Mouse (Mus musculus) heart, postnatal 0 days (tissue): ENCODE results near the gene Olfr1507. TPM values are rescaled to one million over a fixed set of nuclear protein-coding genes. Genes with fewer than 3 reads are reported as not detected.

ENCODE experiments used
- ATAC-seq: fragments of 200-750 bp; cut with Nextera tagmentation; 2 replicates; pipeline ENCODE4 v1.8.0; 2017; ENCODE audit warnings: low read depth, moderate number of reproducible peaks, moderate library complexity; ENCODE audit not compliant: insufficient read depth
- DNase-seq: peaks from one replicate; pipeline ENCODE4 v3.0.0-alpha.2; 2016; ENCODE audit warnings: low spot score
- H3K27ac ChIP-seq: fragments of 300-500 bp; sonication (generic); 2 replicates; pipeline ENCODE4 v1.5.1; 2014; ENCODE audit warnings: low read depth, mild to moderate bottlenecking
- H3K27me3 ChIP-seq: fragments of 300-500 bp; sonication (generic); 2 replicates; pipeline ENCODE4 v1.6.1; 2014; ENCODE audit warnings: low read length, mixed read lengths; ENCODE audit not compliant: control insufficient read depth, insufficient read depth
- H3K36me3 ChIP-seq: fragments of 300-500 bp; sonication (generic); replicated peaks from 2 replicates; pipeline ENCODE4 v1.6.1; 2014; ENCODE audit warnings: low read length, mixed read lengths; ENCODE audit not compliant: control insufficient read depth, insufficient read depth
- H3K4me1 ChIP-seq: fragments of 300-500 bp; sonication (generic); 2 replicates; pipeline ENCODE4 v1.6.1; 2014; ENCODE audit warnings: antibody characterized with exemption; ENCODE audit not compliant: control insufficient read depth, insufficient read depth
- H3K4me2 ChIP-seq: fragments of 300-500 bp; sonication (generic); 2 replicates; pipeline ENCODE4 v1.6.1; 2014; ENCODE audit warnings: low read depth, mild to moderate bottlenecking, low read length, moderate library complexity
- H3K4me3 ChIP-seq: fragments of 300-500 bp; sonication (generic); 2 replicates; pipeline ENCODE4 v1.5.1; 2014; ENCODE audit warnings: low read depth, low read length
- H3K9ac ChIP-seq: fragments of 300-500 bp; sonication (generic); replicated peaks from 2 replicates; pipeline ENCODE4 v1.6.1; 2014; ENCODE audit warnings: low read depth, low read length, mixed read lengths
- H3K9me3 ChIP-seq: fragments of 300-500 bp; sonication (generic); replicated peaks from 2 replicates; pipeline ENCODE4 v1.6.1; 2016; ENCODE audit warnings: low read length; ENCODE audit not compliant: control insufficient read depth
- CTCF ChIP-seq: IDR thresholded peaks from 2 replicates; pipeline ENCODE4 v1.5.1; 2016; ENCODE audit warnings: antibody characterized with exemption, control low read depth, low read depth
- EP300 ChIP-seq: IDR thresholded peaks from 2 replicates; pipeline ENCODE4 v1.6.1; 2016; ENCODE audit warnings: antibody characterized with exemption, low read depth
- WGBS: fragments of 180-500 bp; shearing (Covaris S2); extraction: QIAGEN DNeasy Blood & Tissue Kit; methylation state at CpG from one replicate; pipeline ENCODE4 v1.1.7; 2014; 5-methylcytosine and 5-hydroxymethylcytosine counted together
- polyA plus RNA-seq: library from polyadenylated mRNA; unstranded; fragments of >200 nt; fragmentation: Nextera tagmentation; extraction: Ambion mirVana; gene quantifications from 2 replicates; pipeline ENCODE4 v1.2.1, GENCODE M21; 2015
- total RNA-seq: library from RNA; depleted of rRNA; stranded (reverse); fragments of >200 nt; gene quantifications from 2 replicates; pipeline ENCODE4 v1.2.3, GENCODE M21; 2014; ENCODE audit warnings: low replicate concordance; rRNA removed

The Olfr1507 gene
- total and polyA plus RNA-seq, 2 experiments from 2014 or later: not detected

DNA sequence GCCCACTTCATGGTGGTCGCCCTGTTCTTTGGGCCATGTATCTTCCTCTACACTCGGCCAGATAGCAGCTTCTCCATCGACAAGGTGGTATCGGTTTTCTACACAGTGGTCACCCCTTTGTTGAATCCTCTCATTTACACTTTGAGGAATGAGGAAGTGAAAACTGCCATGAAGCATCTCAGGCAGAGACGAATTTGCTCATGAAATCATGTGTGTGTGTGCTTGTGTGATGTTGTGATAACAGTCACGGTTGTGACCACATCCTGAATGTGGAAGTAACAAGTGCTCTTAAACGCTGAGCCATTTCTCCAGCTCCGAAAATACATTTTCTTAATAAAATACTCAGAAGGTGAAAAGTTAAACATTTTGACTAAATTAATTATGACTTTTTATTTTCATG lies 44.4 kb downstream of the Olfr1507 start:
- WGBS: 72% methylated on average over 8 of the region's 8 CpGs
- no peaks in the 10 kb centered on the region for H3K4me1 ChIP-seq
- ATAC-seq: no peak
- no peak overlapping the region for H3K4me3 ChIP-seq
- TF ChIP-seq CTCF: no peak
- TF ChIP-seq EP300: no peak
- H3K4me2 ChIP-seq: no peak overlapping the region
- no peaks in the 10 kb centered on the region; the same call in 1 of the 2 replicates for H3K9me3 ChIP-seq
- H3K9ac ChIP-seq: no peak overlapping the region
- H3K36me3 ChIP-seq: no peaks in the 10 kb centered on the region
- H3K27ac ChIP-seq: no peak overlapping the region
- no peaks in the 10 kb centered on the region for H3K27me3 ChIP-seq
- DNase-seq: no peak

DNA sequence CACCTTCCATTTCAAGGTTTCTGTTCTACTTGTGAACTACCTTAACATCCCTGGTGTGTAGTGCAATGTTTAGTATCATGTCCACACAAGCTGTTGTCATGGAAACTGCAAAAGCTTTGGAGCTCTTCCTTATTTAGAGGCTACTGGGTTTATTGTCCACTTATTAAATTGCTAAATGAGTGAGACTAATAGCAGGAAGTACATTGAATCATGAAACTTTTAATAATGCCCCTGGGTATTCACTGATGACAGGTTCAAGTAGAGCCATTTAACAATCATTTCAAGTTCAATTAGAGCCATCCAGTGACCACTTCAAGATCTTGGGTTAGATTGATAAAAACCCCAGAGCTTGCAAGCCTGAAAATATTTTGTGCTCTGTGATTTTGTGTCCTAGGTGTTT lies 52.9 kb downstream of the Olfr1507 start, which contains the start of gene Olfr1509:
Gene Olfr1509, plus strand, starts transcription at position 301 of the 400 bp plus-strand sequence.
- H3K27me3 ChIP-seq: no peaks in the 10 kb centered on the region
- TF ChIP-seq EP300 (no peak), CTCF (no peak)
- H3K4me3 ChIP-seq: no peak within 1 kb of the TSS
- H3K4me1 ChIP-seq: no peaks in the 10 kb centered on the region
- DNase-seq (no peak), ATAC-seq (no peak)
- H3K27ac ChIP-seq: no peak within 1 kb of the TSS
- no peaks in the 10 kb centered on the region for H3K9me3 ChIP-seq
- no peak within 1 kb of the TSS for H3K9ac ChIP-seq
- H3K36me3 ChIP-seq: no peaks in the 10 kb centered on the region
- H3K4me2 ChIP-seq: no peak within 1 kb of the TSS

Other genes starting within 250 kb of the Olfr1507 start
- gene Chd8, start 238.0 kb downstream of the Olfr1507 start, total RNA-seq: 18.1 and 28.8 TPM in 2 replicates
- gene Chd8, start 238.0 kb downstream of the Olfr1507 start, polyA plus RNA-seq: 12.9 and 13.0 TPM in 2 replicates
- gene Tox4, start 216.6 kb downstream of the Olfr1507 start, total RNA-seq: 30.1 and 63.3 TPM in 2 replicates
- gene Tox4, start 216.6 kb downstream of the Olfr1507 start, polyA plus RNA-seq: 21.8 and 22.0 TPM in 2 replicates
- 6.6 and 11.9 TPM in 2 replicates for gene Rab2b, start 216.2 kb downstream of the Olfr1507 start, total RNA-seq
- gene Rab2b, start 216.2 kb downstream of the Olfr1507 start, polyA plus RNA-seq: 9.0 and 10.3 TPM in 2 replicates
- gene Mettl3, start 190.6 kb downstream of the Olfr1507 start, total RNA-seq: 11.4 and 16.0 TPM in 2 replicates
- 14.1 and 14.8 TPM in 2 replicates for gene Mettl3, start 190.6 kb downstream of the Olfr1507 start, polyA plus RNA-seq
- gene Sall2, start 167.0 kb downstream of the Olfr1507 start, total RNA-seq: 4.6 TPM in 2 replicates
- gene Sall2, start 167.0 kb downstream of the Olfr1507 start, polyA plus RNA-seq: 2.3 TPM in 2 replicates
- gene Olfr1513, start 139.3 kb downstream of the Olfr1507 start, total RNA-seq: not detected in 2 replicates
- gene Olfr1513, start 139.3 kb downstream of the Olfr1507 start, polyA plus RNA-seq: not detected in 2 replicates
- gene Olfr1512, start 116.6 kb downstream of the Olfr1507 start, total RNA-seq: not detected in 2 replicates
- gene Olfr1512, start 116.6 kb downstream of the Olfr1507 start, polyA plus RNA-seq: not detected in 2 replicates
- not detected in 2 replicates for gene Olfr1511, start 98.4 kb downstream of the Olfr1507 start, total RNA-seq
- gene Olfr1511, start 98.4 kb downstream of the Olfr1507 start, polyA plus RNA-seq: not detected in 2 replicates
- not detected in 2 replicates for gene Olfr1510, start 81.4 kb downstream of the Olfr1507 start, total RNA-seq
- gene Olfr1510, start 81.4 kb downstream of the Olfr1507 start, polyA plus RNA-seq: not detected in 2 replicates
- not detected in 2 replicates for gene Olfr1509, start 52.8 kb downstream of the Olfr1507 start, total RNA-seq
- gene Olfr1509, start 52.8 kb downstream of the Olfr1507 start, polyA plus RNA-seq: not detected in 2 replicates
- not detected in 2 replicates for gene Olfr1508, start 28.3 kb downstream of the Olfr1507 start, total RNA-seq
- gene Olfr1508, start 28.3 kb downstream of the Olfr1507 start, polyA plus RNA-seq: not detected in 2 replicates